In genomic region chr14:116137772-116138171, GRCm38 (mm10) we compare ENCODE assay signal across 19 mouse cellular contexts.
DNase-seq lines count a peak whose midpoint lies in the region; ATAC-seq lines count a peak whose summit lies in the region.
"Had no signal": no experiment of that assay in that cellular context is flagged by ENCODE, and none has a peak within 500 bp of the region (broad histone marks: within the 10 kb centered on the region; RNA-seq: fewer than 3 reads in every experiment).

No protein-coding gene starts in this region.

- DNase-seq in frontal cortex, postnatal 25 days (ENCODE audit: low spot score in 2 of 2): no peak
- DNase-seq in Muller cell, postnatal 12 days (ENCODE audit: inconsistent ontology term): peak; percentile 1
- DNase-seq in brain, adult 2 months (ENCODE audit: low read depth, low spot score): peak; percentile 40
- DNase-seq in cerebellum, postnatal 4 days (ENCODE audit: low spot score in 2 of 2): no peak
- no peak for DNase-seq in layer of hippocampus, adult 8-10 months (ENCODE audit: low spot score in 2 of 2)
- DNase-seq: adrenal gland, adult 8-10 months; adrenal gland, postnatal 14 days; adrenal gland, postnatal 36 days; cerebellum, adult 11 months; cerebellum, adult 18-20 months; cerebellum, adult 8-10 months; cerebellum, adult 9-11 months; cerebellum, postnatal 14 days; cerebellum, postnatal 36 days; forebrain, postnatal 0 days had no signal

- peak; percentile 73 for ATAC-seq in frontal cortex, adult (ENCODE audit: low TSS enrichment)
- ATAC-seq: activated CD4-positive, CD25-positive, alpha-beta regulatory T cell, adult 4 months; forebrain, embryonic 14.5 days; forebrain, postnatal 0 days; Patski had no signal

Comparison
In these comparisons a context has a peak if more than half of its experiments do, and no peak if none do; other contexts are left out.
1. DNase-seq: peak in Muller cell, postnatal 12 days (single experiment) and brain, adult 2 months (single experiment); none in frontal cortex, postnatal 25 days (0 of 2), cerebellum, postnatal 4 days (0 of 2) and layer of hippocampus, adult 8-10 months (0 of 2).